Mouse (Mus musculus) heart, embryonic 12.5 days (tissue): ENCODE measurements around the gene Dcaf4. TPM values are rescaled to one million over a fixed set of nuclear protein-coding genes. Genes with fewer than 3 reads are reported as not detected.

Experiments used
- ATAC-seq: fragments of 200-750 bp; cut with Nextera tagmentation; 2 replicates; pipeline ENCODE4 v1.8.0; 2017; ENCODE audit warnings: moderate TSS enrichment, moderate library complexity; ENCODE audit not compliant: insufficient number of reproducible peaks, low FRiP score
- H3K27ac ChIP-seq: fragments of 300-500 bp; sonication (generic); 2 replicates; pipeline ENCODE4 v1.5.1; 2016; ENCODE audit warnings: mild to moderate bottlenecking, moderate library complexity; ENCODE audit not compliant: poor library complexity, severe bottlenecking
- H3K27me3 ChIP-seq: fragments of 300-500 bp; sonication (generic); replicated peaks from 2 replicates; pipeline ENCODE4 v1.6.1; 2016; ENCODE audit warnings: mild to moderate bottlenecking, moderate library complexity
- H3K36me3 ChIP-seq: fragments of 300-500 bp; sonication (generic); 2 replicates; pipeline ENCODE4 v1.6.1; 2016; ENCODE audit warnings: mild to moderate bottlenecking, moderate library complexity
- H3K4me1 ChIP-seq: fragments of 300-500 bp; sonication (generic); replicated peaks from 2 replicates; pipeline ENCODE4 v1.6.1; 2016; ENCODE audit warnings: mild to moderate bottlenecking
- H3K4me2 ChIP-seq: fragments of 300-500 bp; sonication (generic); 2 replicates; pipeline ENCODE4 v1.6.1; 2016; ENCODE audit warnings: mild to moderate bottlenecking, moderate library complexity
- H3K4me3 ChIP-seq: fragments of 300-500 bp; sonication (generic); 2 replicates; pipeline ENCODE4 v1.5.1; 2016; ENCODE audit warnings: mild to moderate bottlenecking
- H3K9ac ChIP-seq: fragments of 300-500 bp; sonication (generic); 2 replicates; pipeline ENCODE4 v1.6.1; 2016; ENCODE audit warnings: mild to moderate bottlenecking, moderate library complexity
- H3K9me3 ChIP-seq: fragments of 300-500 bp; sonication (generic); replicated peaks from 2 replicates; pipeline ENCODE4 v1.6.1; 2016; ENCODE audit warnings: mild to moderate bottlenecking, moderate library complexity
- WGBS: fragments of 180-500 bp; shearing (Covaris S2); methylation state at CpG from one replicate; pipeline ENCODE4 v1.1.7; 2016; 5-methylcytosine and 5-hydroxymethylcytosine counted together
- polyA plus RNA-seq: library from polyadenylated mRNA; unstranded; fragments of >200 nt; fragmentation: Nextera tagmentation; extraction: Ambion mirVana; gene quantifications from 2 replicates; pipeline ENCODE4 v1.2.1, GENCODE M21; 2016

Gene Dcaf4
- polyA plus RNA-seq, result 22.7 and 23.8 TPM in 2 replicates

DNA sequence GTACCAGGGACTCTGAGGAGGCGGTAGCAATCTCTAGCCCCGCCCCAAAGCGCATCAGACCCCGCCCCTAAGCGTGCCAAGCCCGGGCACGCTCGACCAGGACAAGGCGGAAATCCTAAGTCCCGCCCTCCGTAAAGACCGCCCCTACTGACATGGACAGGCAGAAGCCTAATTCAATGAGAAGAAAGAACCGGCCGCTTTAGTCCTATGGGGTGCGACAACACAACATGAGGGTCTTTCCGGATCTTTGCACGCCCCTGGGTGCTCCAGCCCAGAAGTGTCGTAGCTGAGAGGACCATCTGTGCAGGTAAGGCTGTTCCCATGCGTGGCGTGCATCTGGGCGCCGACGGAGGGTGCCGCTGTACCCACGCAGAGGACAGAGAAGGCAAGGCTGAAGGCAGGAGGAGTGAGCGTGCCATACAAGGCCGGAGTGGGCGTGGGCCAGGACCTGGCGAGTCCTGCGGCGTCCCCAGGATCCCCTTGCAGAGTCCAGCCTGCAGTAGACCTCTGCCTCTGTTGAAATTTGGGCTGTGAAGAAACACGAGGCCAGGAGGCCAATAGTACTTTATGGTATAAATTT, at the start of gene Dcaf4:
TSS of gene Dcaf4 (plus strand) at position 156 of the 580 bp plus-strand sequence.
- Histone ChIP-seq H3K4me3 (peak within 1 kb of the TSS; percentile 86), H3K36me3 (no peaks in the 10 kb centered on the region), H3K9me3 (no peaks in the 10 kb centered on the region), H3K4me2 (peak within 1 kb of the TSS; percentile 66), H3K9ac (peak within 1 kb of the TSS; percentile 78), H3K27ac (peak within 1 kb of the TSS; percentile 72), H3K27me3 (no peaks in the 10 kb centered on the region), H3K4me1 (peaks cover 34% of the 10 kb centered on the region)
- ATAC-seq, result peak; percentile 98
- 0% methylated on average over 32 of the region's 32 CpGs for WGBS

DNA sequence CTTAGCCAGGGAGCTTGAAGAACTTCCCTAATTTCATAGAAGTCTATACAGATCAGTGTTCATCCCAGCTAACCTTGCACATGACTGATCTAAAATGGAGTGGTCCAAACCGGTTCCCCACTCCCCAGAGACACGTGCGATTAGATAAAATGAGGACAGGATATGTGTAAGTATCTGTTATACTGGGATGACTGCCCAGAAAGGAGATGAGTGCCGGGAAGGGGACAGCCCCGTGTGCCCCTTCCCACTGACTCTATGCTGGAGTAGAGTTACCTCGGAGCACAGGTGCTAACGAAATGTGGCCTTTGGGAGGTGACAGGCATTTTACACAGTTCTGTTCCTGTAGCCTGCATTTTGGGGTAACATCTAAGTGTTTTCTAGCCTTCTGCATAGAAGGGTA, 48.5 kb upstream of the Dcaf4 start:
- 43% methylated on average over 7 of the region's 7 CpGs for WGBS
- ATAC-seq, result peak; percentile 45; the same call in 1 of the 2 replicates

DNA sequence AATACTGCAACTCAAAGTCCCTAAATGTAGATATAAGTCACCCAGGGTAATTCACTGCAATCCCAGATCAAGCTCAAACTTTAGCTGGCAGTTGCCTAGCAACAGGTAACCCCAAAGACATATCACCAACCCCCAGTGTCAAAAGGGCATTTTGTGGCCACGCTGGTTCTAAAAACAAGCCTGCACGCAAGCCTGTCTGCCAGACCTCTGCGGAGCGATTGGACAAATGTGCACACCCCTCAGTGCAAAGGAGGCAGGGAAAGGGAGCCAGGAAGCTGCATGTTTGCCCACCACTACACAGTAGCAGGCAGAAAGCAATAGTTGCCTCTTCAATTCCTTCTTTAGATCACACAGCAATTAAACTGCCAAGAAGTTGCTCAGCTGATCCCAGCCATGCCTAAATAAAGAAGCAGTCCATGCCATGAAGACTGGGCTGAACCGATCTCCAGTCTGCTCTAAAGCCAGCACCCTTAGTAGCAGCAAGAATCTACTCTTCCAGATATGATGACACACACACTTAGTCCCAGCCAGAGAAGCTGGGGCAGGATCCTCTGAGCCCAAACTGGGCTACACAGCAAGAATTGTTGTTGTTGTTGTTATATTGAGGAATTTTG, 46.2 kb upstream of the Dcaf4 start:
- H3K27ac ChIP-seq, result peak overlapping the region; percentile 56
- no peak overlapping the region for H3K4me3 ChIP-seq
- no peaks in the 10 kb centered on the region for H3K27me3 ChIP-seq
- ATAC-seq, result no peak
- 40% methylated on average over 5 of the region's 5 CpGs for WGBS
- no peaks in the 10 kb centered on the region for H3K9me3 ChIP-seq
- peaks cover 75% of the 10 kb centered on the region for H3K4me1 ChIP-seq
- H3K9ac ChIP-seq, result no peak overlapping the region
- no peaks in the 10 kb centered on the region for H3K36me3 ChIP-seq
- 0 out of 2 replicates have a peak overlapping the region, but pooled peaks have one; percentile 12 for H3K4me2 ChIP-seq

More for the DNA sequence above, 48.5 kb upstream of the Dcaf4 start:
- no peak overlapping the region for H3K27ac ChIP-seq
- H3K4me3 ChIP-seq, result no peak overlapping the region
- H3K9me3 ChIP-seq, result no peaks in the 10 kb centered on the region
- no peaks in the 10 kb centered on the region for H3K36me3 ChIP-seq
- H3K9ac ChIP-seq, result no peak overlapping the region
- no peak overlapping the region for H3K4me2 ChIP-seq
- H3K4me1 ChIP-seq, result peaks cover 73% of the 10 kb centered on the region
- H3K27me3 ChIP-seq, result no peaks in the 10 kb centered on the region

DNA sequence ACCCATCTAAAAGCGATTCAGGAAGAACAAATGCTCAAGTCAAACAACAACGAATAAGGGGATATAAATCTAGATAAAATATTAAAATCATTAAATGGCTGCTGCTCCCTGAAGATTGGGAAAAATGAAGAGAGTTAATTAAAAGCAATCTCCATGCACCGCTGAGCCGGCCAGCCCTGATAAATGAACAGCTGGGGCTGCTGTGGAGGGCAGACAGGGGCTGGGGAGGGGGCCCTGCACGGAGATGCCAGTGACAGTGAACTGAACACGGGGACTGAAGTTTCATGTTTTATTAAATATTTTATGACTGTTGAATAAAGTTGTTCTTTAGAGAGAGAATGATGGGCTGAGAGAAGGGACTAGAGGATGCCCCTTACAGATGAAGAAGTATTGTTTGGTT, 44.8 kb upstream of the Dcaf4 start:
- ATAC-seq, result no peak
- Histone ChIP-seq H3K27me3 (no peaks in the 10 kb centered on the region), H3K9ac (no peak overlapping the region), H3K4me2 (no peak overlapping the region), H3K9me3 (no peaks in the 10 kb centered on the region), H3K36me3 (peaks cover 5% of the 10 kb centered on the region; the same call in 1 of the 2 replicates), H3K27ac (no peak overlapping the region), H3K4me1 (peaks cover 69% of the 10 kb centered on the region), H3K4me3 (no peak overlapping the region)
- 49% methylated on average over 6 of the region's 6 CpGs for WGBS

DNA sequence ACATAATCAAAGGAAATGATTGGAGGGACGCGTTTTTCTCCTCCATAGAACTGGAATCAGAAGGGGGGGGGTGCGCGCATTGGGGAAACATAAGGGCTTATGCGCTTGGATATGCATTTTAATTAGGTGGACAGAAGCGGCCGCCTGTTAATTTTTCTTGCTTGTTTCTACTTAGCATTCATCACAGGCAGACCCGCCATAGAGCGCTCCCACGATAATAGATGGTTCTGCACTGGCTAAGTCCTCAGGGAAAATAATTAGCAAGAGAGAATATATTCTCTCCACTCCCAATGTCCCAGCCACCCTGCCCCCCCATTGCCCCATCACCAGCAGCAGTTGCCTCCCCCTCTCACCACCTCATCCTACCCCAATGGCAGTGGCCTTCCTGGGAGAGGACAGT, 44.0 kb upstream of the Dcaf4 start:
- peaks cover 5% of the 10 kb centered on the region; the same call in 1 of the 2 replicates for H3K36me3 ChIP-seq
- no peak overlapping the region for H3K27ac ChIP-seq
- H3K9ac ChIP-seq, result no peak overlapping the region
- no peak overlapping the region for H3K4me3 ChIP-seq
- no peaks in the 10 kb centered on the region for H3K27me3 ChIP-seq
- peaks cover 67% of the 10 kb centered on the region for H3K4me1 ChIP-seq
- no peak for ATAC-seq
- no peak overlapping the region for H3K4me2 ChIP-seq
- 90% methylated on average over 10 of the region's 10 CpGs for WGBS
- H3K9me3 ChIP-seq, result no peaks in the 10 kb centered on the region

DNA sequence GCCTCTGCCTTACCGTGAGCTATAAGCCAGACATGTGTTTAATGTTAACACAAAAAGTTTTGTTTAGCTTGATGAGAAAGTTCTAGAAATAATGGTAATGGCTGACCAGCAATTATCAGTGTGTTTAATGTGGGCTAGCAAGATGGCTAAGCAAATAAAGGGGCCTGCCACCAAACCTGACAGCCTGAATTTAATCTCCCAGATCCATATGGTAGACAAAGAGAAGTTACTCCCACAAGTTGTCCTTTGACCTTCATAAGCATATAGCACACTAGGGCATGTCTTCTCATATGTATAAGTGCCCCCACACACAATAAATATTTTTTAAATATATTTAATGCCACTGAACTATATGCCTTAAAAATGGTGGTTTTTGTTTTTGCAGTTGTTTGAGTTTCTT, 41.1 kb upstream of the Dcaf4 start:
- no peak overlapping the region for H3K4me2 ChIP-seq
- no peak for ATAC-seq
- no peak overlapping the region for H3K9ac ChIP-seq
- WGBS, result 38% methylated on average over 1 of the region's 1 CpGs
- peaks cover 5% of the 10 kb centered on the region; the same call in 1 of the 2 replicates for H3K36me3 ChIP-seq
- no peaks in the 10 kb centered on the region for H3K9me3 ChIP-seq
- no peaks in the 10 kb centered on the region for H3K27me3 ChIP-seq
- peaks cover 53% of the 10 kb centered on the region for H3K4me1 ChIP-seq
- peak overlapping the region; percentile 72 for H3K27ac ChIP-seq
- no peak overlapping the region for H3K4me3 ChIP-seq

DNA sequence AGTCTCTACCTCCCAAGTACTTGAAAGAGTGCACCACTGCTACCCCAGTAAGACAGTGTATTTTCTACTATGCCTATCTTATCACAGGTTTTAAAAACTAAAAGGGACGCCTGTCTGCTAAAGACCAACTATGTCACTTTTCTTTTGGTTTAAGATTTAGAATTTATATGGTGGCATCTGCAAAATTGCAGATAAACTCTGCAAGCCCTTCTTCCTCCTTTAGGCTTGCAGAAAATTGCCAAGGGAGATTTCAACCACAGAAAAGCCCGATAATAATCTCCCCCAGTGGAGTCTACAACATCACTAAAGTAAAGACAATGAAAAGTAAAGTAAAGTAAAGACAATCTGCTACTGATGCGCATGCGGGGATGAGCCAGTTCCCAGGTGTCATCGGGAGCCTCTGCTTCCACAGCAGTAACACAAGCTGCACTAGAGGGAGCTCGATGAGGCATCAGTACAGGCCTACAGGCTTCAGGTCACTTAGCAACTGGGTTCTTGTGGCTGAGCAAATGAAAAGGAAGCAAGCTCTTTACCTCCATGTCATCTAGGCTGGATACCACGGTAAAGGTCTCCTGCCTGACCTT, 40.4 kb upstream of the Dcaf4 start:
- peak overlapping the region; percentile 41 for H3K27ac ChIP-seq
- peaks cover 5% of the 10 kb centered on the region; the same call in 1 of the 2 replicates for H3K36me3 ChIP-seq
- ATAC-seq, result no peak
- no peaks in the 10 kb centered on the region for H3K9me3 ChIP-seq
- WGBS, result 59% methylated on average over 7 of the region's 7 CpGs
- H3K9ac ChIP-seq, result no peak overlapping the region
- H3K4me3 ChIP-seq, result no peak overlapping the region
- peaks cover 54% of the 10 kb centered on the region for H3K4me1 ChIP-seq
- H3K4me2 ChIP-seq, result no peak overlapping the region
- H3K27me3 ChIP-seq, result no peaks in the 10 kb centered on the region

DNA sequence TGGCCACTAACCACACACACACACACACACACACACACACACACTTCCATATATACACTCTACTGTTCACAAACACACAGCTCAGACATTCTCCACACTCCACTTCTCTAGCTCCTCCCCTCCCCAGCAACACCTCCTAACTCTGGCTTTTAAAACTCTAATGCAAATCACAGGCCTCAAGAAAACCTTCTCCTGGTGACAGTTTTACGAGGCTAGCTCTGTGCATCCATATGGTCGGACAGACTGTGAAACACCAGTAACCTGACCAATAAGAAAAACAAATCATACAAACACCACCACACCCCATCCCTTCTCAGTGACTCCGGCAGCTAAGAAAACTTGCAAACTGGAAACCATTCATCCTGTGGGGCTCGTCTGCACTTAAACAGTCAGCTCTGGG, 38.8 kb upstream of the Dcaf4 start:
- Histone ChIP-seq H3K27me3 (no peaks in the 10 kb centered on the region), H3K27ac (peak overlapping the region; percentile 58), H3K36me3 (peaks cover 5% of the 10 kb centered on the region; the same call in 1 of the 2 replicates), H3K4me1 (peaks cover 47% of the 10 kb centered on the region), H3K4me2 (no peak overlapping the region), H3K9ac (no peak overlapping the region), H3K9me3 (no peaks in the 10 kb centered on the region), H3K4me3 (no peak overlapping the region)
- no peak for ATAC-seq
- 60% methylated on average over 4 of the region's 4 CpGs for WGBS

DNA sequence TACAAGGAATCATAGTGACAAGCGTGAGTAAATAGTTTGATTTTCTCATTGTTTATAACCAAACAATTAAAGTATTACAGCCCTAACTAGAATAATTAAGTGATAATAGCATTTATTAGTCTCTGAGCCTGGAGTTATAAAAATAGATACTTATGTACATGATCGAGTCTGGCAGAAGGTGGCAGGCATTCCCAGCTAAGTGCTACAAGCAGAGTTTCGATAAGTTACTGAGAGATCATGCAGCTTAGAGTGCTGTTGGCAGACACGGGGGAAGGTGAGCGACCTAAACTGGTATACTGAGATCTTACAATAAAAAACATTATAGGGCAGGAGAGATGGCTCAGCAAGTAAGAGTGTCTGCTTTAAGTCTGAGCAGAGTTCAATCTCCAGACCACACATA, 36.6 kb upstream of the Dcaf4 start:
- ATAC-seq, result no peak
- Histone ChIP-seq H3K9me3 (no peaks in the 10 kb centered on the region), H3K27me3 (no peaks in the 10 kb centered on the region), H3K27ac (peak overlapping the region; percentile 89), H3K9ac (no peak overlapping the region), H3K36me3 (peaks cover 5% of the 10 kb centered on the region; the same call in 1 of the 2 replicates), H3K4me2 (peak overlapping the region; percentile 95), H3K4me3 (no peak overlapping the region), H3K4me1 (peaks cover 36% of the 10 kb centered on the region)
- 27% methylated on average over 5 of the region's 5 CpGs for WGBS

DNA sequence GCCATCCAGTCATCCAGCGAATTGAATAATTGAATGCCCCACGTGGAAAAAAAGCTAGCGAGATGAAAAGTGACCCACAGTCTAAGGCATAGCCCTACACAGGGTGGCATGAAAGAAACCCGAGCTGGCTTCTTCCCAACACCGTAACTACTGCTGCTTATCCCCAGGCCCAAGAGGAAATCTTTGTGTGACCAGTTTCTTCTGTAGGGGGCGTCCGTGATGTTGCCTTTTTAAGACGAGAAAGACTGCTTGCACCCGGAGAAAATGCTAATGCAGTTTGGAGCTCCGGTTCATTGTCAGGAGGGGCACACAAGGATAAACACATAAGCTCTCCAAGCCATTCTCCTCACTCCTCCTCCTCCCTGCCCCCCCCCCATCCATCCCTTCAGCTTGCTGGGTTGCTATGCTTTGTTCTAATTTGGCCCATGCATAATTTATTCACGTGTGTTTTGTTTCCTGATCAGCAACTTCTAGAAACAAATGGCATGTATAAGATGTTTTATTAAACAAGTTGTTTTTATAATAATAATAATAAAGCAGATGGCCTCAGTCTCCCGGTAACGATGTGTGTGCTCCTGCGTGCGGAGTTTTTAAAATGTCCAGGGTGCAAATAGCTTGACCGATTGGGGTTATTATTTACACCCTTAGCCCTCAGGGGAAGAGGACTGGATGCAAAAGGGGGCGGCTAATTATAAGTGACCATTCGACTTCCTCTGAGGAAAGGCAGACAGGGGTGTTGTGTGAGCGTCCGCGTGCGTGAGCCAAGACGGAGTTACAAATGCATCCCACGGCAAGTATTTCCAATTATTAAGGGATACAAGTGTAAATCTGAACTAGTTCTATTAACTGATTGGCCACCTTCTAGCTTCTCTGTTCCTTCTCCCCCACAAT, 35.2 kb upstream of the Dcaf4 start:
- peaks cover 3% of the 10 kb centered on the region; the same call in 1 of the 2 replicates for H3K36me3 ChIP-seq
- H3K9me3 ChIP-seq, result no peaks in the 10 kb centered on the region
- no peak for ATAC-seq
- no peaks in the 10 kb centered on the region for H3K27me3 ChIP-seq
- H3K27ac ChIP-seq, result peak overlapping the region; percentile 89
- H3K9ac ChIP-seq, result peak overlapping the region; percentile 93
- peaks cover 33% of the 10 kb centered on the region for H3K4me1 ChIP-seq
- 2% methylated on average over 24 of the region's 24 CpGs for WGBS
- H3K4me2 ChIP-seq, result peak overlapping the region; percentile 95
- H3K4me3 ChIP-seq, result peak overlapping the region; percentile 82
